Mouse (Mus musculus) embryonic fibroblast, embryonic 13.5 days (primary cell): ENCODE measurements around the gene Tfap4.
"Not testable (repeated sequence)": the region's sequence is repeated elsewhere in the genome, so short reads cannot be mapped to it uniquely, and the experiment has no call there.

ENCODE experiments used
- CTCF ChIP-seq: IDR thresholded peaks from 2 replicates; pipeline ENCODE4 v1.5.1; 2011; ENCODE audit warnings: mild to moderate bottlenecking, control low read depth, low read length, moderate library complexity, borderline replicate concordance; ENCODE audit not compliant: insufficient read depth
- POLR2A ChIP-seq: IDR thresholded peaks from 2 replicates; pipeline ENCODE4 v1.6.1; 2011; ENCODE audit warnings: low read depth, mild to moderate bottlenecking, control low read depth, low read length, moderate library complexity

GRCm38 (mm10) chr16:4581179-4581578, 21.5 kb upstream of the Tfap4 start:
- not testable (repeated sequence) for TF ChIP-seq POLR2A, CTCF
